Mouse (Mus musculus): ENCODE data around the gene Ncoa7.

DNA sequence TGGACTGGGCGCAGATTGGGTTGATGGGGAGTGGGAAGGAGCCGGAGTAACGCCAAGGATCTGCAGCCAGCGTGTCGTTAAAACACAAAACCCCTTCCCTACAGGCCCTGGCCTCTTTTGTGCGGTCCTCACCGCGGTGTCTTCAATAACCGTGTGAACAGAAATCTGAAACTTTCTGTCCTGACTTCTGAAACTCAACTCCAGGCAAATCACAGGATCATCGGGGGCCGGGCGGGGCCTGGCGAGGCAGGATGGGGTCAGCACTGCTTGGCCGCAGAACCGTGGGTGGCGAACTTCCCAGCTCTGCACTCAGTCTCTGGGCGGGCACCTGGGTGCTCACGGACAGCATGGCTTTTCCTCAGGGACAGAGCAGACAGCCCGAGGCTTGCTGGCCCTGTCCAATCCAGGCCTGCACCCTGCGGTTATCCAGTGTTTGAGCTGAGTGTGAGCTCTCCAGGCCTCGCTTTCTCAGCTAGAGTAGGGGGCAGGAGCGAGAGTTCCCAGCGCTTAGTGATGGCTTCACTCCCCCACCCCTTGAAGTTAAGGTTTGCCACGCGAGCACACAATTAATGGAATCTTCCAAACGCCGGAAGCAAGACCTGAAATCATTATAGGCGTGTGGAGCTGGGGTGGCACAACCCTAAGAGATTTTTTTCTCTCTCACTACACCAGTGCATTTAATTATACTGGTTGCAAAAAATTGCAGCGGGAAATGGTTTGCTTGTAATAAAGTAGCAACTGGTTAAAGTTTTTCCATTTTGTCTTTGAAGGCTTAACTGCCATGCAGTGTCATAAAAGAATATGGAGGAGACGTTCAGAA lies 41.3 kb upstream of the Ncoa7 start:
- no peak for TF ChIP-seq CTCF (IDR thresholded peaks at IDR 0.05; ENCODE audit: control insufficient read depth, insufficient read depth, insufficient replicate concordance, low read depth, low read length)
- TF ChIP-seq POLR2A (IDR thresholded peaks at IDR 0.05; ENCODE audit: control insufficient read depth, low read depth, low read length) = no peak

All from testis, adult 2 months (tissue).